Comparison of ENCODE assay signal across 27 mouse cellular contexts in the genomic region with DNA sequence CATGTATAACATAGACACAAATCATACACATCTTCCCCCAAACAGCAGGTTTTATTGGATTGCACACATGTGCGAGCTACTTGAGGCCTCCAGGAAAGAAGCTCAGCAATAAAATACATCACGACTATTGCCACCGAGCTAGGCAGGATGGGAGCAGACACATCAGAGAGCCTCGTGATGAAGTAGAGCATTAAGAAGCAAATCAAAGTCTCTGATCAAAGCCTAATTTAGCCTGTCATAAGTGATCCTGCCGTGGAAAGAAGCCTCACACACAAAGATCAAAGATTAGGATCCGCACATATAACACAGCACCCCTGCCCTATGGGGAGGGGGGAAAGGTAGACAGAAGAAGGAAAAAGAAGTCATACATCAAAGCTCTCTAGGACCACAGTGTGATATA. TPM values are rescaled to one million over a fixed set of nuclear protein-coding genes. Genes with fewer than 3 reads are reported as not detected.
DNase-seq lines count a peak whose midpoint lies in the region; ATAC-seq and TF ChIP-seq lines count a peak whose summit lies in the region.
"Had no signal": no experiment of that assay in that cellular context is flagged by ENCODE, and none has a peak within 500 bp of the region (broad histone marks: within the 10 kb centered on the region; RNA-seq: fewer than 3 reads in every experiment).

No protein-coding gene starts in this region.

- H3K9me3 ChIP-seq in heart, embryonic 11.5 days (replicated peaks; ENCODE audit: control insufficient read depth, low read length) = no peaks in the 10 kb centered on the region
- H3K9me3 ChIP-seq: embryonic facial prominence, embryonic 13.5 days; forebrain, embryonic 10.5 days; heart, embryonic 15.5 days; limb, embryonic 12.5 days; liver, embryonic 15.5 days; neural tube, embryonic 12.5 days had no signal

- H3K9ac ChIP-seq in heart, adult 2 months (ENCODE audit: low read depth, low read length) = no peak overlapping the region
- H3K9ac ChIP-seq in heart, embryonic 11.5 days (ENCODE audit: low read depth, low read length) = no peak overlapping the region
- H3K9ac ChIP-seq: embryonic facial prominence, embryonic 13.5 days; heart, embryonic 15.5 days; limb, embryonic 12.5 days; liver, embryonic 15.5 days; lung, embryonic 14.5 days; neural tube, embryonic 12.5 days had no signal

- intact Hi-C loops in heart, adult 2 months (cut with DNase I) = no loop called here

- H3K27me3 ChIP-seq in heart, adult 2 months (ENCODE audit: control insufficient read depth, insufficient read depth, low read length) = no peaks in the 10 kb centered on the region
- H3K27me3 ChIP-seq in heart, embryonic 11.5 days (ENCODE audit: control insufficient read depth, insufficient read depth, low read length) = no peaks in the 10 kb centered on the region
- H3K27me3 ChIP-seq: embryonic facial prominence, embryonic 13.5 days; heart, embryonic 15.5 days; limb, embryonic 12.5 days; liver, embryonic 15.5 days; neural tube, embryonic 12.5 days had no signal

- H3K79me2 ChIP-seq in heart, adult 2 months (replicated peaks; ENCODE audit: control insufficient read depth, insufficient read depth, low read length) = no peaks in the 10 kb centered on the region

- no peak for TF ChIP-seq POLR2A in heart, adult 2 months (IDR thresholded peaks at IDR 0.05; ENCODE audit: insufficient read depth, low read depth, low read length)
- no peak for TF ChIP-seq POLR2A in brain, embryonic 14.5 days (IDR thresholded peaks at IDR 0.05; ENCODE audit: borderline replicate concordance, extremely low read depth, insufficient read depth, insufficient read length, poor library complexity, severe bottlenecking)

- DNase-seq in heart, adult 11 months = peak; percentile 61
- DNase-seq in heart, adult 2 months = no peak
- DNase-seq in layer of hippocampus, adult 2 months (ENCODE audit: low spot score in 2 of 2) = no peak
- DNase-seq in layer of hippocampus, postnatal 25 days (ENCODE audit: extremely low spot score in 1 of 2, low spot score in 1 of 2) = no peak
- peak; percentile 55 for DNase-seq in CD4-positive helper T cell, adult 2 months (ENCODE audit: low read depth, low spot score)
- DNase-seq in brain, embryonic 14.5 days (ENCODE audit: low read depth) = peak; percentile 53
- DNase-seq in right cerebral cortex, postnatal 4 days = no peak
- DNase-seq: adrenal gland, postnatal 10 days; cerebellum, adult 11 months; cerebellum, adult 9-11 months; kidney, postnatal 14 days; lung, embryonic 14.5 days; lung, postnatal 14 days; spleen, adult 18-20 months; thymus, postnatal 25 days had no signal

- no peak for ATAC-seq in heart, embryonic 11.5 days (replicated peaks; ENCODE audit: insufficient number of reproducible peaks, low FRiP score, low TSS enrichment)
- ATAC-seq: forebrain, embryonic 16.5 days; intestine, postnatal 0 days had no signal

- TF ChIP-seq EP300 in heart, adult 2 months (IDR thresholded peaks at IDR 0.05; ENCODE audit: insufficient read depth, low read depth, low read length) = no peak

- no peaks in the 10 kb centered on the region for H3K36me3 ChIP-seq in heart, adult 2 months (ENCODE audit: control insufficient read depth, insufficient read depth, low read length)
- no peaks in the 10 kb centered on the region for H3K36me3 ChIP-seq in heart, embryonic 11.5 days (ENCODE audit: control insufficient read depth, insufficient read depth, low read length)
- H3K36me3 ChIP-seq: embryonic facial prominence, embryonic 13.5 days; forebrain, embryonic 10.5 days; heart, embryonic 15.5 days; limb, embryonic 12.5 days; liver, embryonic 15.5 days; neural tube, embryonic 12.5 days had no signal

- no peak overlapping the region for H3K4me2 ChIP-seq in heart, embryonic 11.5 days
- H3K4me2 ChIP-seq: embryonic facial prominence, embryonic 13.5 days; heart, embryonic 15.5 days; limb, embryonic 12.5 days; liver, embryonic 15.5 days; lung, embryonic 14.5 days; neural tube, embryonic 12.5 days had no signal

- no peak for TF ChIP-seq CTCF in heart, adult 2 months (IDR thresholded peaks at IDR 0.05)
- TF ChIP-seq CTCF in layer of hippocampus, adult 2 months (conservative IDR thresholded peaks at IDR 0.05) = no peak
- no peak for TF ChIP-seq CTCF in brain, embryonic 14.5 days (IDR thresholded peaks at IDR 0.05; ENCODE audit: borderline replicate concordance, extremely low read depth, insufficient read depth, insufficient read length)

- H3K4me1 ChIP-seq in heart, adult 2 months (ENCODE audit: control insufficient read depth, insufficient read depth, low read length) = no peaks in the 10 kb centered on the region
- H3K4me1 ChIP-seq in heart, embryonic 11.5 days (ENCODE audit: control insufficient read depth, insufficient read depth, low read length) = no peaks in the 10 kb centered on the region
- H3K4me1 ChIP-seq: embryonic facial prominence, embryonic 13.5 days; heart, embryonic 15.5 days; limb, embryonic 12.5 days; liver, embryonic 15.5 days had no signal

- H3K27ac ChIP-seq in heart, adult 2 months = no peak overlapping the region
- H3K27ac ChIP-seq in layer of hippocampus, adult 2 months = peak overlapping the region; percentile 12; the same call in 1 of the 2 replicates
- H3K27ac ChIP-seq in heart, embryonic 11.5 days (ENCODE audit: low read depth, low read length) = no peak overlapping the region
- H3K27ac ChIP-seq: embryonic facial prominence, embryonic 13.5 days; forebrain, embryonic 10.5 days; heart, embryonic 15.5 days; left cerebral cortex, adult 2 months; limb, embryonic 12.5 days; liver, embryonic 15.5 days; neural tube, embryonic 12.5 days had no signal

- 78% methylated on average over 6 of the region's 6 CpGs for WGBS in heart, adult 2 months
- WGBS in heart, embryonic 11.5 days (ENCODE audit: insufficient replicate concordance) = 73% methylated on average over 6 of the region's 6 CpGs

- no peak overlapping the region for H3K4me3 ChIP-seq in heart, adult 2 months
- H3K4me3 ChIP-seq in layer of hippocampus, adult 2 months = no peak overlapping the region
- no peak overlapping the region for H3K4me3 ChIP-seq in heart, embryonic 11.5 days (ENCODE audit: low read depth, low read length)
- H3K4me3 ChIP-seq: embryonic facial prominence, embryonic 13.5 days; forebrain, embryonic 10.5 days; heart, embryonic 15.5 days; left cerebral cortex, adult 2 months; limb, embryonic 12.5 days; liver, embryonic 15.5 days; neural tube, embryonic 12.5 days had no signal

RNA-seq across cellular contexts. Expression of gene Chl1, which starts 54.4 kb away (rescaled TPM):
- 1 to 10 TPM in 1 of 2 experiments, under 1 TPM in 1; 0.84 to 1.8 TPM for total RNA-seq in heart, adult 2 months (2021)
- 0.39 and 0.79 TPM in 2 replicates for polyA plus RNA-seq in heart, adult 2 months (2012; rRNA removed)
- 100 to 1,000 TPM; 165 to 170 TPM for total RNA-seq in layer of hippocampus, adult 2 months (2021)
- total RNA-seq in layer of hippocampus, postnatal 25 days (2021) = 100 to 1,000 TPM; 162 to 167 TPM
- polyA plus RNA-seq in brain, embryonic 14.5 days (2012; rRNA removed) = 63.5 and 104 TPM in 2 replicates
- 0.06 and 0.17 TPM in 2 replicates for polyA plus RNA-seq in heart, embryonic 11.5 days (2014; fragmentation: Nextera tagmentation; extraction: Ambion mirVana)
- total RNA-seq: common myeloid progenitor, adult 5-6 weeks had no signal
- polyA plus RNA-seq: liver, adult 2 months had no signal

Comparison
In these comparisons a context has a peak if more than half of its experiments do, and no peak if none do; other contexts are left out.
1. DNase-seq: peak in heart, adult 11 months (single experiment), CD4-positive helper T cell, adult 2 months (single experiment) and brain, embryonic 14.5 days (single experiment); none in heart, adult 2 months (0 of 2), layer of hippocampus, adult 2 months (0 of 2), layer of hippocampus, postnatal 25 days (0 of 2) and right cerebral cortex, postnatal 4 days (single experiment).
2. RNA of gene Chl1, which starts 54.4 kb away (total RNA-seq): 165 to 170 TPM in layer of hippocampus, adult 2 months and 162 to 167 TPM in layer of hippocampus, postnatal 25 days; 0.84 to 1.8 TPM in heart, adult 2 months; every median in the first group is over 10 times any median in the second.